Mouse (Mus musculus) stomach, postnatal 0 days (tissue): ENCODE measurements at regions not wholly inside any gene's neighbourhood (a gene's known extent, or its start where the extent isn't known, plus 50 kb on each side); places are given as distances from the start of the nearest gene placed in this dataset.

Source experiments
- CTCF ChIP-seq: IDR thresholded peaks from 2 replicates; pipeline ENCODE4 v1.5.1; 2016; ENCODE audit warnings: antibody characterized with exemption, low read depth, mild to moderate bottlenecking, moderate library complexity
- EP300 ChIP-seq: optimal IDR thresholded peaks from 2 replicates; pipeline ENCODE3; 2016; ENCODE audit warnings: antibody characterized with exemption

GRCm38 (mm10) chr4:124477359-124477868, 133.2 kb downstream of the 3100002H09Rik start:
- TF ChIP-seq CTCF = no peak
- no peak for TF ChIP-seq EP300
